Mouse (Mus musculus): ENCODE measurements around the gene Ccdc33. TPM values are rescaled to one million over a fixed set of nuclear protein-coding genes. Genes with fewer than 3 reads are reported as not detected.
A peak's percentile ranks its signal among the peaks of the same experiment; 100 is the strongest.

Ccdc33 gene
- total RNA-seq, 2 experiments from 2014 or later = 0.91 to 0.94 TPM

- DNase-seq (ENCODE audit: low spot score in 2 of 2) = no peak
These were observed 104.0 kb downstream of the Ccdc33 start for GRCm38 (mm10) chr9:58014393-58015160.

- DNase-seq (ENCODE audit: low spot score in 2 of 2) = peak in 1 of 2 experiments; percentile 38
These were observed 105.7 kb downstream of the Ccdc33 start for GRCm38 (mm10) chr9:58012935-58013334.

GRCm38 (mm10) chr9:58012486-58012885 is 106.1 kb downstream of the Ccdc33 start:
- DNase-seq (ENCODE audit: low spot score in 2 of 2) = no peak

GRCm38 (mm10) chr9:58011552-58011951 is 107.1 kb downstream of the Ccdc33 start:
- DNase-seq (ENCODE audit: low spot score in 2 of 2) = no peak

GRCm38 (mm10) chr9:58011027-58011426 is 107.6 kb downstream of the Ccdc33 start:
- no peak for DNase-seq (ENCODE audit: low spot score in 2 of 2)

DNA sequence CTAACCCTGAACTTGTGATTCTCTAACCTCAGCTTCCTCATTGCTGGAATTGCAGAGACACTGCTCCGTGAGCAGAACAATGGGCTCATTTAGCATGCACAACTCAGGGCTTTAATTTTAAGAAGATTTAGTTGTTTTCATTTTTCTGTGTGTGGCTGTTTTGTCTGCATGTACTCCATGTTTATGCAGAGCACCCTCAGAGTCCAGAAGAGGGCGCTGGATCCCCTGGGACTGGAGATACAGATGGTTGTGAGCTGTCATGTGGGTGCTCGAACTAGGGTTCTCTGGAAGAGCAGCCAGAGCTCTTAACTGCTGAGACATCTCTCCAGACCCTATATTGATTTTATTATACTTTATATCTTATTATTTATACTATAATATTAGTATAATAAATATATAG is 109.0 kb downstream of the Ccdc33 start:
- no peak for DNase-seq (ENCODE audit: low spot score in 2 of 2)

DNA sequence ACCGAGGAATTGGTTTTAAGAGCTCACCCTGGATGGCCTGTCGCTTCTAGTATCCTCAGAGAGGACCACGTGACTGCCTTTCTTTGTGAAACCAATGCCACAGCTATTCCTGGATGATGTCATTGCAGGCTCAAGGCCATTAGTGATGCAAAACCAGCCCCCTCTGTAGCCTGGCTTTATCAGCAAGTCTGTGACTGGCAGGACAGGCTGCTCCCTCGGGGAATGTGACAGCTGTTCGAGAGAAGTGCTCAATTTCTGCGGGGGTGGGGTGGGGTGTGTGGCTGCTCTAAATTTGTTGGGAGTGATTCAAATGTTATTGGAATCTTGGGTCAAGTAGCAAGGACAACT is 109.6 kb downstream of the Ccdc33 start:
- DNase-seq (ENCODE audit: low spot score in 2 of 2) = peak; percentile 32 to 69

DNA sequence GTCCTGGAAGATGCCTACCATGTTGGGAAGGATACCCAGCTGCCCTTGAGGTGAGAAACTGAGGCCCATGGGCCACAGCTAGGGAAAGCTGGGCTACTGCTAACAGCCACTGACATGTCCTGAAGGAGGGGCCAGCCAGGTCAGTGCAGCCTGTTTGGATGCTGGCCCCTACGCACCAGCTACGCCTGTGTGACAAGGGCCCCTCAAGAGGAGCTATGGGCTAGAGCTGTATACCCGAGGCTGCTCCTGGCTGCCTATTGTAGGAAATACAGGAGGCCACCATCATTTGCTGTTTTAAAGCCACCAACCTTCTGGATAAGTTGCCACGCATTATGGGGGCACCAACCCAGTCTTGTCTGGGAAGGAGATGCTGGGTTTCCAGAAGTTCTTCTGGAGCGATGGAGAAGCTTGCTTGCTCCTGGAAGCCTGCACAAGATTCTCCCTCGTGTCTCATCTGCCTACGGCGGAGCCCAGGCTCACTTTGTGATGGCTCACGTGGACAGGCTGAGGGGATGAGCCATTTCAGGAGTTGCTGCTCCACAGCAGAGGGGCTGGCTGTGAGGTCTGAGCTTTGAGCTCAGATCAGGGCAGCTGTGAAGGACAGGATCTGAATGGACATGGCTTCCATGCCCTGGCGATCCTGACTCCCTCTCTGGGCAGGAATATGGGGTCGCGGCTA is 110.1 kb downstream of the Ccdc33 start:
- no peak for DNase-seq (ENCODE audit: low spot score in 2 of 2)

DNA sequence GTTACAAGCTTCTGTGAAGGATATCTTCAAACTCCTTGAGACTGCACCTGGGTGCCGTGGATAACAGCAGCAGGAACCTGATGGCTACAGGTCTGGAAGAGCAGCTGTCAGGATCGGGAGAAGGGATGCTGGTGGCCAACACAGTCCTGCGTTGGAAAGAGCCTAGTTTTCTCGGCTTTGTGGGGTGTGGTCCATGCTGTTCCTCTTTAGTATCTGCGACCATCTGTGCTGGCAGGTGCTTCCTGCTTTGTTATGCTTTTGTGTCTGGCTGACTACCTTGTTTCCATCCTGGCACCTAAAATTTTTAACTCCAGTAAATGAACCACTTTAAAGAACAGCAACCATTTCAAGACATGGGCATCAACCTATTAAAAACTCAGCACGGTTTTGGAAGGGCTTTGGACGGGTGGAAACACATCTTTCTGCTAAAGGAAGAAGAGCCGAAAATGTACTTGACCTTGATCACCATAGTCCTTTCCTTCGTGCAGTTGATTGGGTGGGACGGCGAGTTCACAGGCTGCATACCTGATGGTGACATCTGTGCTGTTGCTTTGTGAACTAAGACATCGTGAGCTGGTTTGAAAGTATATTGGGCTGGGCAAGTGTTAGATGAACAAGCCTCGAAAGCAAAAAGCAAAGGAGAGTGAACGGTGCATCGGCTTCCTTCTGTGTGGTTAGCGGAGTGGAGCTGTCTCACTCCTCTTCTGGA is 112.7 kb downstream of the Ccdc33 start, which contains the start of gene Cyp11a1:
Gene Cyp11a1 (plus strand): TSS at position 659 of the 709 bp plus-strand sequence.
- DNase-seq (ENCODE audit: low spot score in 2 of 2) = no peak

DNA sequence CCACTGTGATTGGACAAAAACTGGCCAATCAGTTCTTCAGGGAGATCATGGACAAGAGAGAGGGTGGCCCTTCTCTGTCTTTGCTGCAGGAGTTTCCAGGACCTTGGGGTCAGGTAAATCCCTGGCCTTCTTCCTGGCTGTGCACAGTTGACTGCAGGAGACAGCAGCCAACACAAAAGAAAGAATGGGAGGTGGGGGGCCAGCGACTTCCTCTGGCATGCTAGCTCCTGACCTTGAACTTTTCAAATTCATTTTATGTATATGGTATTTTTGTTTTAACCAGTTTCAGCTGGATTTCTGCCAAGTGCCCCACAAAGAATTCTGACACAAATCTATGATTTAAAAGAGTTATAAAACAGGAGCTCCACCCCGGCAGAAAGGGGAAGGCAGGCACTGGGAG is 115.4 kb downstream of the Ccdc33 start:
- no peak for DNase-seq (ENCODE audit: low spot score in 2 of 2)

GRCm38 (mm10) chr9:57999676-58000075 is 118.9 kb downstream of the Ccdc33 start:
- DNase-seq (ENCODE audit: low spot score in 2 of 2) = no peak

DNA sequence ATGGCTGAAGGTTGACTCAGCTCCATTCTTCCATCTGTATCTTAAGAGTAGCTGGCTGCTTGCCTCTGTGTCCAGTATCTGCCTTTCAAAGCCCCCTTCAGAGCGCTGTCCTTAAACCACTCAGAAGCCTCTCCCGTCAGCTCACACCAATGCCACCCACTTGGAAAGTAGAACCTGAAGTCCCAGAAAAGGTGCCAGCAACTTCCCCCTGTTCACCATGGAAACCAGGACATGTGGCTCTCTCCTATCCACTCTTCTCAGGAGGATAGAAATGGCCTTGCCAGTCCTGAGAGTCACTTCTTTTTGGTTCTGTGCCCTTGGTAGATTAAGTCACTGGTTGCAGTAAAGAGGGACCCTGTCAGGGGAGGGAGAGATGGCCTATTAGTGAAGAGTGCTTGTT is 119.9 kb downstream of the Ccdc33 start:
- no peak for DNase-seq (ENCODE audit: low spot score in 2 of 2)

DNA sequence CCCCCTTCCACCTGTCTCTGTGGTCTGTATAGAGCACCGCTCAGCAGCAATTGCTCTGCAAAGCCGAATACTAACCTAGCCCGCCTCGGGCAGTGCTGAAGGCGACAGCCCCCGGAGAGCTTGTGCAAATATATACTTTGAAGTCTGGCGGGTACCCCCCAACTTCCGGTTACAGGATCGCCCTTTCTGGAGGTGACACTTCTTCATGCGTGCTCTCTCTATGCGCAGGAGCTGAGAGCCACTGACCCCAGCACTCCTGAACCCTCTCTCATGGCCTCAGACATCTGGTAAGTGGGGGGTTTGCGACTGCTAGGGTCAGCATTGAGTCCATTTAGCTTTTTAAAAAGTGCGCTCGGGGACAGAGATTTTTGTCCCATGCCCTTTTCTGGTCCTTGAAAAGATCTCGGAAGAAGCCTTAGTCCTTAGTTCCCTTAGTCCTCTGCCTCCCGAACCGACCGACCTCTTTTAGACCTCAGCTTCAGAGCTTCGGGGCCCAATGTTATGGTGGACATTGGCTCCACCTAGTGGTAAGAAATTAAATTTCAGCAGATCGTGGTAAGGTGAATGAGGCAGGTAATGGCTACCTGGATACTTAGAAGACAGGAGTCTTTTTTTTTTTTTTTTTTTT is 120.5 kb downstream of the Ccdc33 start:
- peak in 1 of 2 experiments; percentile 75 for DNase-seq (ENCODE audit: low spot score in 2 of 2)

GRCm38 (mm10) chr9:57997511-57998031 is 121.1 kb downstream of the Ccdc33 start:
- DNase-seq (ENCODE audit: low spot score in 2 of 2) = no peak

DNA sequence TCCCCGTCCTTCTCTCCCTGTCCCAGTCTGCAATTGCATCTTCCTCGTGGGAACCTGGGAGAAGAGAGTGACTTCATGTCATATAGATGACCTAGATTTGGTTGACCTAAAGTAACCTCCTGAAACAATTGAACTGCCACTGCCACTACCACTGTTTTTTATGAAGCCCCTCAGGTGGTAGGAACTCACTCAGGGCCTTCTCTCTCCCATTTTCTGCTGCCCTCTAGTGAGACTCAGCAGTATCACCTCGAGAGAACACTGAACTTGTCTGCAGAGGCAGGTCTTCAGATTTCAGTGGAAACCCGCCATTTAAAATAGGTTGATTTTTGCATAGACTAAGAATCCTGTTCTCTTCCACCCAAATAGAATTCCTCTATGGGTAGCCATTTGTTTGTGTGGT is 123.3 kb downstream of the Ccdc33 start:
- DNase-seq (ENCODE audit: low spot score in 2 of 2) = peak in 1 of 2 experiments; percentile 31

DNA sequence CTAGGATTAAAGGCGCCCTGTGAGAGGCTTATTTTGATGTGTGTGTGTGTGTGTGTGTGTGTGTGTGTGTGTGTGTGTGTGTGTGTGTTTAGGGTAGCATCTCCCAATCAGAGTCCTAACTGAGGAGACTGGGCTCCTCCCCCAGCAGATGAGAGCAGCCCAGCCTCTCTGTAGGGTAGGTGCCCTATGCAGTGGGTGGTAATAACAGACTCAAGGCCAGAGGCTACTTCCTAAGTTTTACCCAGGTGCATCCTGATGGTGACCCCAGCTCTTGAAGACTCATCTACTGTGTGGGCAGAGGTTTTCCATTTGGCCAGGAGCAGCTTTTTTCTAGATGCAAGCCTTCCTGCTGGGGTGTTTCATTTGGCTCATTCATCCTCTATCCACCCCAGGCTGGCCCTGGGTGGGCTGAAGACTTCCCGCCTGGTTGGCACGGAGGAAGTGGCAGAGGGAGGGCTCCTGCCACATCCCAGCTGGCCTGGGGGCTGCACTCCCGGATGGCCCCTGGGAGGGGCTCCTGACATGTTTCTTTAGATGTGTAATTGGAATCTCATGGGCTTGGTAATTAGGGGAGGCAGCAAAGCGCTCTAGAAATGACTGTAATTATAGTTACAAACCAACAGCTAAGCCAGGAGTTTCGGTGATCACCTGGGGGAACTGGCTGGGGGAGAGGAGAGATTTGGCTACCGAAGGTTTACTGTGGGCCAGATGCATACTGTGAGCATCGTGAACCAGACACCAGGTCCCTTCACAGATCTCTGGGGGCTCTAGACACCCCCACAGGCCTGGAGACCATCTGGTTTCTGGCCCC is 125.6 kb downstream of the Ccdc33 start:
- no peak for DNase-seq (ENCODE audit: low spot score in 2 of 2)

DNA sequence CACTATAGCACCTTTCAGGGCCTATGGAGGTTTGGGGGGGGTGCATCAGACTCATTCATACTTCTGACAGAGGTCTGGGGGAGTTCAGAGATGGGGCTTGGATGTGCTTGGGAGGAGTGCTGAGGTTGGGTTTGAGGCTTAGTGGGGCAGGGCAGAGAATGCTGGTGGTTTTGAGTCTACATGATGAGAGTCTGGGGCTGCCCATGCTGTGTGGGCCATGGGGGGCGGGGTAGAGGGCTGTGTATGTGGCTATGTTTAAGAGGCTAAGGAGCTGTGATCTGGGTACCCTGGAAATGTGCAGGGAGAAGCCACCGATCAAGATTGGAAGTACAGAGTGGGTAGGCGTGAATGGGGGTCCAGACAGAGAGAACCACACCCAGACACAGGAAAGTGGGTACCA is 126.6 kb downstream of the Ccdc33 start:
- DNase-seq (ENCODE audit: low spot score in 2 of 2) = no peak

DNA sequence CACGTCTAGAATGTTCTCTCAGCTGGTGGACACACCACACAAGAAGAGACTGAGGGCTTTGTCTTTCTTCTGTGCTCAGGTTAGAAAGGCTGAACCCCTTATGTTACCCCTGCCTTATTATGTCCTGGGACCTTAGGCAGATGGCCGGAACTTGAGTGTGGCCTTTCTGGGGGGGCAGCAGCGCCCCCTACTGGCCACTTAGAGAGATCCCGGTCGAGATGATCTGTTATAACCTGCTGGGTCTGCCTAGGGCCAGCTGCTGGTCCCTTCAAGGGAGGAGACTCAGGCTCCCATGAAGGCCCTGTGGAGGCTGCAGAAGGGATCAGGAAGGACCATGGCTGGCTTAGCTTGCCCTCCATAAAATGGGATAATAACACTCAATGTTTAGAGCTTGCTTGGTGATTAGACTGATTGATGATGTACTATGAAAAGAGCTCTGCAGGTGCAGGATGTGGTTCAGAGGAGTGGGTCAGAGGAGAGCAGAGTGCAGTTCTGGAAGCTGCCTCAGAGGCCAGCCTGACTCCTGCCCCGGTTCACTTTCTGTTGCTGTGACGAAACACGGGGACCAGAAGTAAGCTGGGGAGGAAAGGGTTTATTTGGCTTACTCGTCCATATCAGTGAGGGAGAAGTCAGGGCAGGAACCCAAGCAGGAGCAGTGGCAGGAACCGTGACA is 128.0 kb downstream of the Ccdc33 start:
- peak in 1 of 2 experiments; percentile 47 for DNase-seq (ENCODE audit: low spot score in 2 of 2)

GRCm38 (mm10) chr9:57989309-57989708 is 129.3 kb downstream of the Ccdc33 start:
- no peak for DNase-seq (ENCODE audit: low spot score in 2 of 2)

DNA sequence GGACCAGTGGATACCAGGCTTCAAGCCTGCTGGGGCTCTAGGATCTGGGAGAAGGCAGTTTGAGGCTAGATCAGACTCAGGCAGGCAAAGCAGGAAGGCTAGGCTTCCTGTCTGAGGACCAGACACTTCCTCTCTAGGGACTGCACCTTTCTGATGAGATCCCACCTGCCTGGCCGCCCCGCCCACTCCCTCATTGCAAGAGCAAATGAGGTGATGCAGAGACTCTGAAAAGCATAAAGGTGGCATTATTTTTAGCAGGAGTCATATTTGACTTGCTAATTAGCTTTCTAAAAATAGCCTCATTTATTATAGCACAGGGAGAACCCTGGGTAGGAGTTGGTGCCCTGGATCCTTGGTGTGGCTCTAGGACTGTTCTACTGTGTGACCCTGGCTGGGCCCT is 130.5 kb downstream of the Ccdc33 start:
- DNase-seq (ENCODE audit: low spot score in 2 of 2) = no peak
